Mouse (Mus musculus): ENCODE results near the gene Csmd2. TPM values are rescaled to one million over a fixed set of nuclear protein-coding genes. Genes with fewer than 3 reads are reported as not detected.
"Not testable (repeated sequence)": the region's sequence is repeated elsewhere in the genome, so short reads cannot be mapped to it uniquely, and the experiment has no call there.

Csmd2 gene
- polyA plus RNA-seq, 1 experiment from 2014 or later: 4.5 TPM

DNA sequence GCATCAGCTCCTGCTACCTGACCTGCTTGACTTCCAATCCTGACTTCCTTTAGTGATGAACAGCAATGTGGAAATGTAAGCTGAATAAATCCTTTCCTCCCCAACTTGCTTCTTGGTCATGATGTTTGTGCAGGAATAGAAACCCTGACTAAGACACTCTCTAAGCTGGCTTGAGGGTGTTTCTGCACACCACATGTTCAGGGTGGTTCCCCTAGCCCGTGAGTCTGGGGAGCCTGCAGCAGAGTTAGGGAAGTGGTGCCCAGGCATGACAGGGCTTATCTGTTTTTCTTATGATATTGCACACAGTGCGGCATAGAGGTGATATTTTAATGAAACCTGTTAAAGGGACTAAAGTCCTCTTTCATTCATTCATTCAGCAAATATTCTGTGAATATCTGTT, 73.6 kb downstream of the Csmd2 start:
- 85% methylated on average over 2 of the region's 2 CpGs for WGBS
- not testable (repeated sequence) for H3K4me3 ChIP-seq; H3K9ac ChIP-seq; H3K9me3 ChIP-seq (replicated peaks); ATAC-seq; H3K27ac ChIP-seq; H3K36me3 ChIP-seq (ENCODE audit: poor library complexity, severe bottlenecking); H3K27me3 ChIP-seq; H3K4me1 ChIP-seq; H3K4me2 ChIP-seq

- no peak overlapping the region for H3K27ac ChIP-seq
- H3K9ac ChIP-seq: no peak overlapping the region
- no peaks in the 10 kb centered on the region for H3K36me3 ChIP-seq (ENCODE audit: poor library complexity, severe bottlenecking)
- ATAC-seq: no peak
- no peak overlapping the region for H3K4me2 ChIP-seq
- 62% methylated on average over 9 of the region's 9 CpGs for WGBS
- no peaks in the 10 kb centered on the region for H3K4me1 ChIP-seq
- no peak overlapping the region for H3K4me3 ChIP-seq
- no peaks in the 10 kb centered on the region for H3K27me3 ChIP-seq
- H3K9me3 ChIP-seq (replicated peaks): no peaks in the 10 kb centered on the region
Measured at GRCm38 (mm10) chr4:128067189-128067588, 79.5 kb downstream of the Csmd2 start.

DNA sequence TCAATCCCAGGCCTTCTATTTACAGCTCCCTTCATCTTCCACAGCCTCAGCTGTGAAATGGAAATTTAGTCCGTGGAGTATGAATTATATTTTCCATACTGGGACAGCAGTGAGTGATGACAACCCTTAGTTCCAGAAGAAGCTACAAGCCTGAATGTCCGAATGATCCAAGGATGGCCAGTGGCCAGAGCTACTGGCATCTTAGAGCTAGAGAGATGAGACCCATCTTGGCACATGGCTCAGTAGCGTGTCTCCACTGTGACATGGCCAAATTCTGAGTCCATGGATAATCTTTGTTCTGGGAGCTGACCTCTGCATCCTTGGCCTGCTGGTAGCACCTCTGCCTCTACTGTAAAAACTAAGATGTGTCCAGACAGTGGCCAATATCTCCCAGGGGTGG, 96.8 kb downstream of the Csmd2 start:
- no peaks in the 10 kb centered on the region for H3K36me3 ChIP-seq (ENCODE audit: poor library complexity, severe bottlenecking)
- H3K9me3 ChIP-seq (replicated peaks): no peaks in the 10 kb centered on the region
- no peak overlapping the region for H3K27ac ChIP-seq
- H3K9ac ChIP-seq: no peak overlapping the region
- peaks cover 18% of the 10 kb centered on the region; the same call in 1 of the 2 replicates for H3K4me1 ChIP-seq
- WGBS: 95% methylated on average over 3 of the region's 3 CpGs
- no peak overlapping the region for H3K4me2 ChIP-seq
- H3K4me3 ChIP-seq: no peak overlapping the region
- no peak for ATAC-seq
- H3K27me3 ChIP-seq: no peaks in the 10 kb centered on the region

DNA sequence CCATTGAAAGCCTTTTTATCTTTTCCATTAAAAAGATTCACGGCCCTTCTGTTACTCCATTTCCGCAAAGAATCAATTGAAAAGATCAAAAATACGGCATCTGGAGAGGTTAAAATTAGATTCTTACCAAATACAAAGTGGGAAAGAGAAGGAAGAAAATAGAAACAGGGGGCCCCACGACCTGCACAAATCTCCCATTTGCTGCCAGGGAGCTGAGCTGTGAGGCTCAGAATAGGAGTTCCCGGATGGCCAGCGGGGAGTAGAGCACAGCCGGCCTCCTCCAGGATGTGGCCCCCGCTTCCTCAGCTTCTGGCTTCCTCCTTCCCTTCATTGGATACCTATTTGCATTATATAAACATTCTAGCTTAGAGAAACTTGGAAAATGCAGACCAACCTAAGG, 97.4 kb downstream of the Csmd2 start:
- Histone ChIP-seq H3K9ac (no peak overlapping the region), H3K4me3 (no peak overlapping the region), H3K4me1 (peaks cover 18% of the 10 kb centered on the region; the same call in 1 of the 2 replicates), H3K27ac (no peak overlapping the region), H3K4me2 (no peak overlapping the region), H3K36me3 (ENCODE audit: poor library complexity, severe bottlenecking) (no peaks in the 10 kb centered on the region), H3K9me3 (replicated peaks) (no peaks in the 10 kb centered on the region), H3K27me3 (no peaks in the 10 kb centered on the region)
- no peak for ATAC-seq
- 81% methylated on average over 8 of the region's 8 CpGs for WGBS

DNA sequence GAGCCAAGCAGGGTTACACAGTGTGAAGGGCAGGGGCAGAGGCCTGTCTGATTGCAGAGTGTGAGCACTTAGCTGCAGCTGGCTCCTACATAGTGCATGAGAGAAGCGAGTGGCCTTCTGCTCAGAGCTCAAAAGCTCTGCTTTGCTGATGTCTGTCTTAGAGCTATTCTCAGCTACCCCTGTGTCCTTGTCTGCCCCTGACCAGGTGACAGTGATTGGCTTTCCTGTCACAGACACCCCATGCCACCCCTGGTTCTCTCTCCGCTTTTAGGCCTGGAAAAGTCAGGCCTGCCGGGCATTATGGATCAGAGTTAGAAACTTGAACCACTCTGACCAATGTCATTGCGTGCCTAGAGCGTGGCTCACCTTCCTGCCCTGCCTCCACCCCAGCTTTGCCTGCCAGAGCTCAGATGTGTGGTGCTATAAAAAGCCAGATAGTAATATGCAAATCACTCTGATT, 99.5 kb downstream of the Csmd2 start:
- Histone ChIP-seq H3K9me3 (replicated peaks) (no peaks in the 10 kb centered on the region), H3K4me1 (peaks cover 18% of the 10 kb centered on the region; the same call in 1 of the 2 replicates), H3K27me3 (no peaks in the 10 kb centered on the region), H3K36me3 (ENCODE audit: poor library complexity, severe bottlenecking) (no peaks in the 10 kb centered on the region), H3K4me3 (no peak overlapping the region), H3K27ac (no peak overlapping the region), H3K9ac (no peak overlapping the region), H3K4me2 (no peak overlapping the region)
- ATAC-seq: no peak
- WGBS: 89% methylated on average over 5 of the region's 5 CpGs

- Histone ChIP-seq H3K36me3 (ENCODE audit: poor library complexity, severe bottlenecking) (no peaks in the 10 kb centered on the region), H3K27ac (no peak overlapping the region), H3K27me3 (no peaks in the 10 kb centered on the region), H3K9ac (no peak overlapping the region), H3K4me1 (peaks cover 18% of the 10 kb centered on the region; the same call in 1 of the 2 replicates), H3K4me2 (no peak overlapping the region), H3K4me3 (no peak overlapping the region), H3K9me3 (replicated peaks) (no peaks in the 10 kb centered on the region)
- no peak for ATAC-seq
- WGBS: 42% methylated on average over 3 of the region's 3 CpGs
Measured at GRCm38 (mm10) chr4:128087704-128088103, 100.0 kb downstream of the Csmd2 start.

- H3K27ac ChIP-seq: no peak overlapping the region
- H3K9me3 ChIP-seq (replicated peaks): no peaks in the 10 kb centered on the region
- 77% methylated on average over 3 of the region's 3 CpGs for WGBS
- no peaks in the 10 kb centered on the region for H3K27me3 ChIP-seq
- no peak overlapping the region for H3K9ac ChIP-seq
- no peak for ATAC-seq
- H3K4me3 ChIP-seq: no peak overlapping the region
- H3K4me2 ChIP-seq: no peak overlapping the region
- H3K36me3 ChIP-seq (ENCODE audit: poor library complexity, severe bottlenecking): no peaks in the 10 kb centered on the region
- peaks cover 18% of the 10 kb centered on the region; the same call in 1 of the 2 replicates for H3K4me1 ChIP-seq
Measured at GRCm38 (mm10) chr4:128088264-128088663, 100.6 kb downstream of the Csmd2 start.

GRCm38 (mm10) chr4:128091938-128092337, 104.3 kb downstream of the Csmd2 start:
- H3K9ac ChIP-seq: no peak overlapping the region
- H3K4me1 ChIP-seq: peaks cover 24% of the 10 kb centered on the region; the same call in 1 of the 2 replicates
- 68% methylated on average over 3 of the region's 3 CpGs for WGBS
- no peaks in the 10 kb centered on the region for H3K36me3 ChIP-seq (ENCODE audit: poor library complexity, severe bottlenecking)
- ATAC-seq: no peak
- no peaks in the 10 kb centered on the region for H3K27me3 ChIP-seq
- H3K4me2 ChIP-seq: no peak overlapping the region
- H3K27ac ChIP-seq: no peak overlapping the region
- H3K9me3 ChIP-seq (replicated peaks): no peaks in the 10 kb centered on the region
- H3K4me3 ChIP-seq: no peak overlapping the region

DNA sequence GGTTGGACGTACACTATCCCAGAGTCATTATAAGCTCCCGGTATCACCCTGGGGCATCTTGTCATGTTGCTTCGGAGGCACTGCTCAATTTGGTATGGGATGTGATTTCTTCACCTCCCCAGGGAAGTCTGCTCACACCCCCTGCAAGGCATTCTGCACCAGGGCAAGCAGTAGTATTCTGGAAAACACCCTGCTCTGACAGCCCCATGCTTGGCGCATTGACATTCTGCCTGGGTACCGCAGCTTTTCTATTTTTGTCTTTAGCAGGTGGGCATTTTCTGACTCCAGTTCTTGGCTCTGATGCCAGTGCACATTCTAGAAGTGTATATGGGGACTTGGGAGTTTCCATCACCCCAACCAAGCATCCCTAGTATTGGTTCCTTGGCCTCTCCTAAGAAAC, 111.9 kb downstream of the Csmd2 start:
- ATAC-seq: no peak
- H3K4me1 ChIP-seq: peaks cover 13% of the 10 kb centered on the region; the same call in 1 of the 2 replicates
- whole genome bisulfite sequencing: 90% methylated on average over 5 of the region's 5 CpGs
- H3K4me2 ChIP-seq: no peak overlapping the region
- no peaks in the 10 kb centered on the region for H3K36me3 ChIP-seq (ENCODE audit: poor library complexity, severe bottlenecking)
- no peaks in the 10 kb centered on the region for H3K27me3 ChIP-seq
- no peak overlapping the region for H3K9ac ChIP-seq
- no peaks in the 10 kb centered on the region for H3K9me3 ChIP-seq (replicated peaks)
- H3K27ac ChIP-seq: no peak overlapping the region
- H3K4me3 ChIP-seq: no peak overlapping the region

DNA sequence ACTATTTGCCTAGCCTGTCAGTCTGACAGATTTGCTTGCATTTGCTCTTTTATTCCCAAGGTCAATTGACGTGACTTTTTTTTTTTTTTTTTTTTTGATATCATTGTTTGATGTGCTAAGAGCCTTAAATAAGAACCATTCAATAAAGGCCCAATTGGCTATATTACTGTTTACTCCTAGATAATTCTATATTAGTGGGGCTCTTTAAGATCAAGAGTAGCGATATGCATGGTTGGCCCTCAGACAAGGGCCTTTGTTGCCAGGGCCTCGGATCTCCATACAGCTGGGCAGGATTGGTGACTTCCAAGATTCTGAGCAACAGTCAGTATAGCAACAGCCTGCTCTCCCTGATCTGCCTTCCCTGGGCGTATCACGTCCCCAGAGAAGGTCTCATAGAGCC, 112.9 kb downstream of the Csmd2 start:
- H3K27me3 ChIP-seq: no peaks in the 10 kb centered on the region
- WGBS: 54% methylated on average over 5 of the region's 5 CpGs
- H3K27ac ChIP-seq: no peak overlapping the region
- no peaks in the 10 kb centered on the region for H3K36me3 ChIP-seq (ENCODE audit: poor library complexity, severe bottlenecking)
- H3K9ac ChIP-seq: no peak overlapping the region
- H3K4me1 ChIP-seq: peaks cover 9% of the 10 kb centered on the region; the same call in 1 of the 2 replicates
- no peak overlapping the region for H3K4me2 ChIP-seq
- no peaks in the 10 kb centered on the region for H3K9me3 ChIP-seq (replicated peaks)
- no peak for ATAC-seq
- H3K4me3 ChIP-seq: no peak overlapping the region

DNA sequence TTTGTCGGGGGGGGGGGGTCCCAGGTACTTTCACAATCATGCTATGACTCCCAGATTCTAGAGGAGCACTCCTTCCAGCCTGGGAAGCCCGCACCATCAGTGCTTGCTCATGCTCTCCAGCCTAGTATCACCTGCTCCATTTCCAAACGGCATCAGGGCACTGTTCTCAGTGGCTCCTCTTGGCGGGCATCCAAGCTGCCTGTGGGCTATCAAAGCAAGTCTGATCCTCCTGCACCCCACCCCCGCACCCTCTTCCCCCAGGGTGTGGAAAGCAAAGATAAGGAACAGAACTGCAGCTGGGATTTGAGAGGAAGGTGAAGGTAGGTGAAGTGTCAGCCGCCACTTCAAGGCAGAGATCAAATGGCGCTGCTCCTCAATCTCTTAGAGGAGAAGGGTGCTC, 128.7 kb downstream of the Csmd2 start:
- Histone ChIP-seq H3K36me3 (ENCODE audit: poor library complexity, severe bottlenecking) (no peaks in the 10 kb centered on the region), H3K9ac (no peak overlapping the region), H3K4me2 (no peak overlapping the region), H3K27me3 (no peaks in the 10 kb centered on the region), H3K4me1 (peaks cover 10% of the 10 kb centered on the region; the same call in 1 of the 2 replicates), H3K9me3 (replicated peaks) (no peaks in the 10 kb centered on the region), H3K4me3 (no peak overlapping the region), H3K27ac (no peak overlapping the region)
- ATAC-seq: no peak
- WGBS: 67% methylated on average over 7 of the region's 7 CpGs

- no peak overlapping the region for H3K9ac ChIP-seq
- no peak overlapping the region for H3K4me3 ChIP-seq
- no peaks in the 10 kb centered on the region for H3K27me3 ChIP-seq
- no peak overlapping the region for H3K4me2 ChIP-seq
- WGBS: 84% methylated on average over 8 of the region's 8 CpGs
- no peak overlapping the region for H3K27ac ChIP-seq
- no peaks in the 10 kb centered on the region for H3K36me3 ChIP-seq (ENCODE audit: poor library complexity, severe bottlenecking)
- H3K4me1 ChIP-seq: peaks cover 5% of the 10 kb centered on the region; the same call in 1 of the 2 replicates
- peaks cover 7% of the 10 kb centered on the region for H3K9me3 ChIP-seq (replicated peaks)
- ATAC-seq: no peak
Measured at GRCm38 (mm10) chr4:128123281-128123680, 135.6 kb downstream of the Csmd2 start.

- no peak for ATAC-seq
Measured at GRCm38 (mm10) chr4:128124738-128125137, 137.1 kb downstream of the Csmd2 start.

More at GRCm38 (mm10) chr4:128124738-128125137, 137.1 kb downstream of the Csmd2 start:
- 91% methylated on average over 4 of the region's 4 CpGs for WGBS
- H3K4me2 ChIP-seq: no peak overlapping the region
- H3K9ac ChIP-seq: no peak overlapping the region
- H3K4me3 ChIP-seq: no peak overlapping the region
- no peak overlapping the region for H3K27ac ChIP-seq
- H3K27me3 ChIP-seq: no peaks in the 10 kb centered on the region
- 0 out of 2 replicates have a peak, but pooled peaks cover 5% of the 10 kb centered on the region for H3K4me1 ChIP-seq
- no peaks in the 10 kb centered on the region for H3K36me3 ChIP-seq (ENCODE audit: poor library complexity, severe bottlenecking)
- H3K9me3 ChIP-seq (replicated peaks): peaks cover 7% of the 10 kb centered on the region

Data from forebrain, embryonic 13.5 days (tissue).